Mouse (Mus musculus): Measurements from ENCODE around the gene Ccdc9.

- TF ChIP-seq CTCF (IDR thresholded peaks at IDR 0.05 in 2 of 3, conservative IDR thresholded peaks at IDR 0.05 in 1 of 3; ENCODE audit: control insufficient read depth in 1 of 3, insufficient read depth in 1 of 3, low read depth in 2 of 3, low read length in 3 of 3, poor library complexity in 1 of 3, severe bottlenecking in 1 of 3), result no peak
- no peak for TF ChIP-seq GATA1 (IDR thresholded peaks at IDR 0.05; ENCODE audit: low read depth, low read length)
Measured at GRCm38 (mm10) chr7:16312011-16312671, 25.5 kb upstream of the Ccdc9 start.
